Mouse (Mus musculus) spleen, adult 12 weeks (tissue): ENCODE results near the gene Zfp423.

Experiments used
- DNase-seq: peaks from one replicate; pipeline ENCODE4 v3.0.0; 2022; ENCODE audit warnings: low spot score

The Zfp423 gene

GRCm38 (mm10) chr8:87803437-87803836, 156.0 kb downstream of the Zfp423 start:
- no peak for DNase-seq

GRCm38 (mm10) chr8:87802571-87802970, 156.8 kb downstream of the Zfp423 start:
- no peak for DNase-seq

- no peak for DNase-seq
Observed at GRCm38 (mm10) chr8:87800121-87800520, 159.3 kb downstream of the Zfp423 start.

GRCm38 (mm10) chr8:87796234-87796633, 163.2 kb downstream of the Zfp423 start:
- no peak for DNase-seq

- DNase-seq, result no peak
Observed at GRCm38 (mm10) chr8:87794639-87795038, 164.8 kb downstream of the Zfp423 start.

GRCm38 (mm10) chr8:87791103-87791502, 168.3 kb downstream of the Zfp423 start:
- DNase-seq, result no peak

- no peak for DNase-seq
Observed at GRCm38 (mm10) chr8:87784641-87785439, 174.6 kb downstream of the Zfp423 start.

GRCm38 (mm10) chr8:87784227-87784626, 175.2 kb downstream of the Zfp423 start:
- DNase-seq, result no peak

- no peak for DNase-seq
Observed at GRCm38 (mm10) chr8:87783198-87783597, 176.2 kb downstream of the Zfp423 start.

GRCm38 (mm10) chr8:87777586-87777985, 181.8 kb downstream of the Zfp423 start:
- no peak for DNase-seq

GRCm38 (mm10) chr8:87775889-87776288, 183.5 kb downstream of the Zfp423 start:
- no peak for DNase-seq

- DNase-seq, result no peak
Observed at GRCm38 (mm10) chr8:87774966-87775365, 184.4 kb downstream of the Zfp423 start.

- DNase-seq, result no peak
Observed at GRCm38 (mm10) chr8:87772894-87773502, 186.4 kb downstream of the Zfp423 start.

GRCm38 (mm10) chr8:87767882-87768281, 191.5 kb downstream of the Zfp423 start:
- DNase-seq, result no peak

GRCm38 (mm10) chr8:87765276-87765675, 194.1 kb downstream of the Zfp423 start:
- DNase-seq, result no peak

- no peak for DNase-seq
Observed at GRCm38 (mm10) chr8:87758750-87759149, 200.6 kb downstream of the Zfp423 start.

GRCm38 (mm10) chr8:87754853-87755252, 204.5 kb downstream of the Zfp423 start:
- DNase-seq, result no peak

- DNase-seq, result no peak
Observed at GRCm38 (mm10) chr8:87753636-87754035, 205.8 kb downstream of the Zfp423 start.

GRCm38 (mm10) chr8:87753148-87753547, 206.2 kb downstream of the Zfp423 start:
- DNase-seq, result no peak

- DNase-seq, result no peak
Observed at GRCm38 (mm10) chr8:87752710-87753109, 206.7 kb downstream of the Zfp423 start.

GRCm38 (mm10) chr8:87747582-87747981, 211.8 kb downstream of the Zfp423 start:
- DNase-seq, result no peak

GRCm38 (mm10) chr8:87747142-87747541, 212.3 kb downstream of the Zfp423 start:
- DNase-seq, result no peak

GRCm38 (mm10) chr8:87746072-87746471, 213.3 kb downstream of the Zfp423 start:
- no peak for DNase-seq
